Mouse (Mus musculus): Measurements from ENCODE around the gene Boc. TPM values are rescaled to one million over a fixed set of nuclear protein-coding genes. Genes with fewer than 3 reads are reported as not detected.
A peak's percentile ranks its signal among the peaks of the same experiment; 100 is the strongest.
"Not testable (repeated sequence)": the region's sequence is repeated elsewhere in the genome, so short reads cannot be mapped to it uniquely, and the experiment has no call there.

The Boc gene
- polyA plus RNA-seq, 1 experiment from 2014 or later = 11.5 TPM

- Histone ChIP-seq H3K4me3 (ENCODE audit: low read depth, low read length) (no peak overlapping the region), H3K4me1 (ENCODE audit: control insufficient read depth, insufficient read depth, low read length) (no peaks in the 10 kb centered on the region), H3K27me3 (replicated peaks; ENCODE audit: control insufficient read depth, insufficient read depth, low read length) (no peaks in the 10 kb centered on the region), H3K4me2 (ENCODE audit: low read length) (no peak overlapping the region), H3K9me3 (replicated peaks; ENCODE audit: control insufficient read depth, low read length) (no peaks in the 10 kb centered on the region), H3K9ac (ENCODE audit: low read length) (no peak overlapping the region), H3K27ac (ENCODE audit: low read depth, low read length) (no peak overlapping the region), H3K36me3 (ENCODE audit: control insufficient read depth, insufficient read depth, low read length) (no peaks in the 10 kb centered on the region)
- WGBS = 91% methylated on average over 2 of the region's 2 CpGs
- DNase-seq (ENCODE audit: low spot score) (no peak), ATAC-seq (no peak)
These were observed 100.8 kb downstream of the Boc start for GRCm38 (mm10) chr16:44457858-44458257.

- not testable (repeated sequence) for H3K9ac ChIP-seq (ENCODE audit: low read length); H3K4me3 ChIP-seq (ENCODE audit: low read depth, low read length); H3K27ac ChIP-seq (ENCODE audit: low read depth, low read length); H3K4me1 ChIP-seq (ENCODE audit: control insufficient read depth, insufficient read depth, low read length); ATAC-seq; H3K4me2 ChIP-seq (ENCODE audit: low read length); H3K36me3 ChIP-seq (ENCODE audit: control insufficient read depth, insufficient read depth, low read length); H3K27me3 ChIP-seq (replicated peaks; ENCODE audit: control insufficient read depth, insufficient read depth, low read length); H3K9me3 ChIP-seq (replicated peaks; ENCODE audit: control insufficient read depth, low read length); DNase-seq (ENCODE audit: low spot score)
- WGBS = 96% methylated on average over 15 of the region's 15 CpGs
These were observed 116.8 kb downstream of the Boc start for GRCm38 (mm10) chr16:44441913-44442312.

- ATAC-seq (no peak), DNase-seq (ENCODE audit: low spot score) (no peak)
- no peaks in the 10 kb centered on the region for H3K9me3 ChIP-seq (replicated peaks; ENCODE audit: control insufficient read depth, low read length)
- no peaks in the 10 kb centered on the region for H3K27me3 ChIP-seq (replicated peaks; ENCODE audit: control insufficient read depth, insufficient read depth, low read length)
- no peak overlapping the region for H3K4me3 ChIP-seq (ENCODE audit: low read depth, low read length)
- H3K36me3 ChIP-seq (ENCODE audit: control insufficient read depth, insufficient read depth, low read length) = no peaks in the 10 kb centered on the region
- H3K9ac ChIP-seq (ENCODE audit: low read length) = no peak overlapping the region
- WGBS = 71% methylated on average over 4 of the region's 4 CpGs
- H3K4me1 ChIP-seq (ENCODE audit: control insufficient read depth, insufficient read depth, low read length) = no peaks in the 10 kb centered on the region
- no peak overlapping the region for H3K4me2 ChIP-seq (ENCODE audit: low read length)
- no peak overlapping the region for H3K27ac ChIP-seq (ENCODE audit: low read depth, low read length)
These were observed 123.2 kb downstream of the Boc start for GRCm38 (mm10) chr16:44435481-44435880.

Small RNA genes lying within 50 kb of the gene (microRNA-seq; reads per million reads assigned to microRNA genes)
- 5.3 reads per million, percentile 27 among the genes with 10 or more reads in this experiment for gene Mir3081

Other genes with a start within 250 kb of the Boc start
- 3.9 and 8.6 TPM in 2 replicates for gene Sidt1, start 225.7 kb downstream of the Boc start, polyA plus RNA-seq (2014; fragmentation: Nextera tagmentation; extraction: Ambion mirVana)
- 21.2 TPM in 2 replicates for gene Spice1, start 211.8 kb downstream of the Boc start, polyA plus RNA-seq (2014; fragmentation: Nextera tagmentation; extraction: Ambion mirVana)
- 2.4 and 3.6 TPM in 2 replicates for gene Cfap44, start 164.1 kb downstream of the Boc start, polyA plus RNA-seq (2014; fragmentation: Nextera tagmentation; extraction: Ambion mirVana)
- 3.8 and 4.5 TPM in 2 replicates for gene Nepro, start 165.4 kb upstream of the Boc start, polyA plus RNA-seq (2014; fragmentation: Nextera tagmentation; extraction: Ambion mirVana)
- 38.0 and 45.5 TPM in 2 replicates for gene Gtpbp8, start 187.5 kb upstream of the Boc start, polyA plus RNA-seq (2014; fragmentation: Nextera tagmentation; extraction: Ambion mirVana)
- gene Cd200r1, start 206.8 kb upstream of the Boc start, polyA plus RNA-seq (2014; fragmentation: Nextera tagmentation; extraction: Ambion mirVana) = 0.70 and 1.1 TPM in 2 replicates

All from forebrain, embryonic 14.5 days (tissue).